Mouse (Mus musculus): ENCODE data around the gene Med19.
"Not testable (repeated sequence)": the region's sequence is repeated elsewhere in the genome, so short reads cannot be mapped to it uniquely, and the experiment has no call there.

Med19 gene

DNA sequence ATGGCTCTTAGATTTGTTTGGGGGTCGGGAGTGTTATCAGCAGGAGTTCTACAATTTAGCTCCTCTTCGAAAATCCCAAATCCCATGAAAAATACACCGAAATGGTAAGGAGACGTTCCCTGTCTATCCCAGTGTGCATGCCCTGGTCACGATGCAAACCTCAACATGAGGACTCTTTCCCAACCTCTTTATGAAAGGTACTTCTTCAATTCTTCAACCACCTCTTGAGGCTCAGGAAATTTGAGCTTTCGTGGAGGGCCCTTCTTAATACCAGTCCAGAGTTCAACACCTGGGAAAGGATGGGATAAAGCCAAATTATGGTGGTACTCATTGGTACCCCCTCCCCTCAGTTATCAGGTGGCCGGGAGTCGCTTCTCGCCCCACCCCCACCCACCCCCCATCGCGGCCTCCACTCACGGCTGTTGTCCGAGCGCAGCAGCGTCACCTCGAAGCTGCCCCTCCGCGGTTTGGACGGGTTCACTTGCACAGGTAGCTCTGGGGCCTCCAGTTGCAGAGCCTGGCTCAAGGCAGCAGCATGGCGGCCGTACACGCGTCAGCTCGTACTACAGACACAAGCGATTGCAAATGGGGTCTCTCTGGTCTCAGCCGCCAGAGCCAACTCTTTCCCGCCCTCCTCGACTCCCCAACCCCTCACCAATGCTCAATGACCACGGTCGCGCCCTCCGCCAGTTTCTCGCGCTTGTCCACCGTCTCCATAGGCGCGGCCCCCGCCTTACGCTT, 8.2 kb upstream of the Med19 start:
- peak; percentile 47 for DNase-seq

GRCm38 (mm10) chr2:84670569-84670933, 7.7 kb upstream of the Med19 start, which contains the start of gene Selenoh:
Gene Selenoh, minus strand, starts transcription at chr2:84670770.
- peak; percentile 93 for DNase-seq

GRCm38 (mm10) chr2:84671535-84671934, 6.7 kb upstream of the Med19 start:
- not testable (repeated sequence) for DNase-seq

GRCm38 (mm10) chr2:84677270-84677967, 783 bp upstream of the Med19 start:
- no peak for DNase-seq

GRCm38 (mm10) chr2:84679016-84679415, 814 bp downstream of the Med19 start, which contains the start of gene Tmx2:
Gene Tmx2, minus strand, starts transcription at chr2:84679140.
- DNase-seq = no peak

DNA sequence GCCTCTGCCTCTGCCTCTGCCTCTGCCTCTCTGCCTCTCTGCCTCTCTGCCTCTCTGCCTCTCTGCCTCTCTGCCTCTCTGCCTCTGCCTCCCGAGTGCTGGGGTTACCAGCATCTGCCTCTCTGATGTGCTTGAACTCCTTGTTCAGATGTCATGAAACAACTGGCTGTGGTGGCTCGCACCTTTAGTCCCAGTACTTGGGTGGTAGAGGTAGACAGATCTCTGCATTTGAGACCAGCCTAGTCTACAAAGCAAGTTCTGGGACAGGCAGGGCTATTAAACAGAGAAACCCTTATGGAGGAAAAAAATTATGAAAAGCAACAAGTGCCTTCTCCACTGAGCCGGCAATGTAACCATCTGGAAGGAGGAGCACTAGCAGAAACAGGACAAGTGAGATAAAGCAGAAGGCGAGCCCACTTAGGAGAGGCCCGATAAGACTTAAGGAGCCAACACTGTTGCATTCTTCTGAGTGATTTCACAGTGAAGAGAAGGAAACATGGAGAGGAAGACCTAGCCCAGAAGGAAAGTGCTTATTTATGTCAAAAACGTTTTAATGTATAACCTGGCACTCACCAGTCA, 4.5 kb downstream of the Med19 start:
- DNase-seq = no peak

DNA sequence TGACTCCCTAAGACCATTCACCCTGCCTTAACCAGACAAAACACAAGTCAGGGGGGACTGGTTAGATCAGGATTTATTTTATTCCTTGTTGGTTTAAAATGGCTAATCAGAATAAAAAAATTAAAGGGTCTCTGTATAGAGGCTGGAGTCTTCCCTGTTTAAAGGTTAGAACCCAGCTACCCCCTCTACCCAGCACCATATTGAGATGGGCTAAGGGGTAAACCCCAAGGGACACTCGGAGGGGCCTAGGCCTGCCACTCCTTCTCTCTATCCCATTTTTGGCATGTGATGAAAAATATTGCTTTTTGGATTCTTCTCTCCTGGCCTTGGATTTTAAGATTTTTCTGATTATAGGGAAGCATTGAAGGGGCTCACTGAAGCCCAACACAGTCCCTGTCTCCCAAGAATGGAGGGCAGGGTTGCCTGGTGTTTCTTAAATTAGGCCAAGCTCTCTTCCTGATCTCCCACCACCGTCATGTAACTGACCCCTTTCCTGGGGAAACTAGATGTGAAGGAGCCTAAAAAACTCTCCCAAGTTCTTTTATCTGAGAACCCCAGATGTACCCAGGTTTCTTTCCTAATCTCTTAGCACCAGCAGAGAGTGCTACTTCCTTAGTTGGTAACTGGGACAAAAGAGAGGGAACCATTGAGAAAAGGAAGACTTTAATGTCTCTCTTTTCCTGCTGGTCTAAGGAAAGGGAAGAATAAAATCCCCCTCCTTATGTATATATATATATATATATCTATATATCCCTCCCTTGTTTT, 10.1 kb downstream of the Med19 start:
- no peak for DNase-seq

GRCm38 (mm10) chr2:84690050-84690449, 11.8 kb downstream of the Med19 start:
- DNase-seq = no peak

DNA sequence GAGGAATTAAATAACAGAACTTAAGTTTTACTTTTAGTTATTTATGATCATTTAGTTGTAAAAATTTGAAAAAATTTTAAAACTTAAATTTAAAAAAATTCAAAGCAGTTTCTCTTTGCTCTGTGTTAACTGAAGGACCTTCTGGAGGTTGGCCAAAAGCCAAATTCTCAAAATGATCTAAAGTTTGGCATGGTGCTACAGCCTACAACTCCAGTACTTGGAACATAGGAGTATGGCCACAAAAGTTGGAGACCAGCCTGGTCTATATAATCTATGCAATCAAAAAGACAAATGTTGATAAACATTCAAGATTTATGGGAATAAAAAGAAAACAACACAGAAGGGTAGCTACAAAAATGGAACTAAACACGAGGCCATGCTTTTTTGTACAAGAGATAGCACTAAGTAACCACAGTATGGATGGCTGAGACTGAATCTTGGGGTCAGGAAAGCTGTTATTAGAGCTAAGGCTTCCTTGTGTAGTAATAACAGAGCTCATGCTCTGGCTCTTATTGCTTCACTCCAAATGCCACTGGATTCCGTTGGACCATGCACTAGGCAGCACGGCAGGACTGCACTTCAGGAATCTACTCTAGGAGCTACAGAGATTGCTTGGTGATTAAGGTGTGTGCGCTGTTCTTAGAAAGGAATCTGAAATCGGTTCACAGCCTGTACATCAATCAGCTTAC, 16.9 kb downstream of the Med19 start:
- DNase-seq = no peak

DNA sequence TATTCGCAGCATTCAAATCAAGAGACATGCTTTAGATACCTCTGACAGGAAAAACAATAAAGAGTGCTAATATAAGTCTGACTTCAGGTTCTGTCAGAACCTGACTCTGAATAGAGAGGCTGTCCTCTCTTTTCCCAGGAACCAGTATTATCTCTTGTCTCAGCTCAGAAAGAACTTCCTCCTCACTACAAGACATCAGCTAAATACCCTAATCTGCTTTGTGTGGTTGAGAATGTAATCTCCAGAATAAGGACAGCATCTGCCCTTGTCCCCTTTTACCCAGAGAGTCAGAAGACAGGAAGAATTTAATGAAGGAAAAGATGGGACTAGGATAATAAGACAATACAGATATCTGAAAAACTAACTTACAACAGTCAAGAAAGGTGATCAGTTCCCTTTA, 25.3 kb downstream of the Med19 start:
- no peak for DNase-seq

DNA sequence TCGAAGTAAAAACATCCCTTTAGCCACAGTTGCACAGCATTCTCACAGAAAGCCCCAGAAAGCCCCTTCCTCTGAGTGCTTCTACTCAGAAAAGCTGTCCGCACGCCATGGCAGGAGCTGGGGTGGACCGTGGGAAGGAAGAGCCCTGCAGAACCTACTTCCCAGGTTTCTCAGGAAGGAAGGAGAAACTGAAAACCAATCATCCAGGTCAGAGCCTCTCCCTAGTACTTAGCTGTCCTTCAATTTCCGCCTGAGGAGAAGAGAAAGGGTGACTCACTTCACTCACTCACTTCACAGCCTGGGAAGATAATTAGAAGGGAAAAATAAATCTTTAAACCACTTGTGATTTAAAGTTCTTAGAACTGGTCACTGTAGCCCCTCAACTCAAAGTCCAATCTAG, 26.1 kb downstream of the Med19 start:
- DNase-seq = no peak

DNA sequence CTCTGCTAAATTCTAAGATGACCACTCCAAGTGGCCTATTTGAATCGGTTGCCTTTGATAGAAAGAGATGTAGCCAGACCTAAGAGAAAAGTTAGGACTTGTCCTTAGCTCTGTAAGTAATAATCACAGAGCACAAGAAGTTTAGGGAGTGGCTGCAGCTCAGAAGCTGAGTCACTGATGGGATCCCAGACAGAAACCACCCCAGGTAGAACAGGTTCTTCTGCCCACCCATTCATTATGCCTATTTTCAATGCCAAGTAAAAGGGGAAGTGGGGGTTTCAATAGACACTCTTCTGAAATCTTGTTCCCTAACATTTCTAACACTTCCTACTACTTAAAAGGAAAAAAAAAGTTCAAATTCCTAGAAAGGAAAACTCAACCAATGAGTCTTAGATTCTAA, 27.1 kb downstream of the Med19 start:
- DNase-seq = no peak

DNA sequence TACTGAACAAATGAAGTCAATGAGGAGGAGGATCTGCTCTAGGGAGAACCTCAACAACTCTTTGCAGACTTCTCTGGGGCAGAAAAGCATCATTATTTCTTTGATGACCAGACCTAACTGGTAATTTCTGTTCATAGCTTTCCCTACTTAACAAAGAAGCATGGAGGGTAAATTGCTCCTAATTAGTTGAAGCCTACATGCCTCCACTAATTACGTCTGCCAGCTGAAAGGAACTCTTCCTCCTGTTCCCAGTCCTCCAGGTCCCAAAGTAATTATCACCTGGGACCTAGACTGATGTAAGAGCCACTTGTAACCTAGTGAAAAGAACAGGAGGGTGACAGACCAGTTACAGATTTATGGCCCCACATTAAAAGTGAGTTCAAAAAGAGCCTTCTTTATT, 29.3 kb downstream of the Med19 start:
- no peak for DNase-seq

DNA sequence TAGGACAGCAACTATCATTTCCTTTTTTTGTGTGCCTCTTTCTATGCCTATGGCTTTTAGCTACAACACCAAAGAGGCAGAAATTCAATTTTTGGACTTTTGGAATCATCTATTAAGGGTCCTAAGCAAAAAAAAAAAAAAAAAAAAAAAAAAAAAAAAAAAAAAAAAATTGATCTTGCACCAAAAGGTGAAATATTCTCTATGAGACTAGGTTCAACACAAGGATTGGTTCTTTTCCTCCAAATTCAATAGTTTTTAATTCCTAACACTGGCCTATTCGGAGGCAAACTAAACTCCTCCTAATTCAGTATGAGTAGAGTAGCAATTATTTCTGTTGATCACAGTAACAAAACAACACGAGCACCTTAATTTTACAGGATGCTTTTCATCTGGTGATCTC, 33.7 kb downstream of the Med19 start:
- DNase-seq = no peak

- DNase-seq = no peak
These were observed 36.2 kb downstream of the Med19 start for GRCm38 (mm10) chr2:84714422-84714810.

DNA sequence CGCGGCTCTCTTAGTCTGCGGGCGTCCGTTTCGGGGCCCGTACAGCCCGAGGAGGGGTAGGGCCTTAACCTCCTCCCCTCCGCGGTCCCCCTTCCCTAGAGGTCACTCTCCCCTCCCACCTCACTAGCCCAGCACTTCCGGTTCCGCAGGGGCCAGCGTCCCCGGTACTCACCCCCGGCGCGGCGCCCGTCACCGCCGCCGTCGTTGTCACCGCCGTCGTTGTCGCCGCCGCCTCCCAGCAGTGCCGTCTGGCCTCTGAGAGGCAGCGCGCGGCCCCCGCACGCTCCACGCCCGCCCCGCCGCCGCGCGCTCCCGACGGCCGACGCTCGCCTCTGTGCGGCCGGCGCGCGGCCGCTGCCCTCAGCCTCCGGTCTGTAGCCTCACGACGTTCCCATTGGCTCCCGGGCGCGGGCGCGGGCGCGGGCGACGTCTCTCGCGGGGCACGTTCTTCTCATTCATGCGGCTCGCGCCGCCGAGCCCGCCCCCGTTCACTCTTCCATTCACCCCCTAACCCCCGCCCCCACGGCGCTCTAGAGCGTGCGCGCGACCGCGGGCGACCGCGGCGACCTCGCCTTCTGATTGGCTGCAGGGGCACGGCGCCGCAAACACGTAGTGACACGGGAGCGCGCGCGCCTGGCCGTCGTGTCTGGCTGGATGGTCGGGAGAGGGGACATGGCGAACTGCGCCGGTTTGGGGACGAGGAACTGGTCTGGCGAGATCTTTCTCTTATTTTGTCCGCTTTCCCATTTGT, 36.8 kb downstream of the Med19 start, which contains the start of gene Zdhhc5:
TSS of gene Zdhhc5 (minus strand) at position 370 of the 751 bp plus-strand sequence.
- DNase-seq = peak; percentile 99

DNA sequence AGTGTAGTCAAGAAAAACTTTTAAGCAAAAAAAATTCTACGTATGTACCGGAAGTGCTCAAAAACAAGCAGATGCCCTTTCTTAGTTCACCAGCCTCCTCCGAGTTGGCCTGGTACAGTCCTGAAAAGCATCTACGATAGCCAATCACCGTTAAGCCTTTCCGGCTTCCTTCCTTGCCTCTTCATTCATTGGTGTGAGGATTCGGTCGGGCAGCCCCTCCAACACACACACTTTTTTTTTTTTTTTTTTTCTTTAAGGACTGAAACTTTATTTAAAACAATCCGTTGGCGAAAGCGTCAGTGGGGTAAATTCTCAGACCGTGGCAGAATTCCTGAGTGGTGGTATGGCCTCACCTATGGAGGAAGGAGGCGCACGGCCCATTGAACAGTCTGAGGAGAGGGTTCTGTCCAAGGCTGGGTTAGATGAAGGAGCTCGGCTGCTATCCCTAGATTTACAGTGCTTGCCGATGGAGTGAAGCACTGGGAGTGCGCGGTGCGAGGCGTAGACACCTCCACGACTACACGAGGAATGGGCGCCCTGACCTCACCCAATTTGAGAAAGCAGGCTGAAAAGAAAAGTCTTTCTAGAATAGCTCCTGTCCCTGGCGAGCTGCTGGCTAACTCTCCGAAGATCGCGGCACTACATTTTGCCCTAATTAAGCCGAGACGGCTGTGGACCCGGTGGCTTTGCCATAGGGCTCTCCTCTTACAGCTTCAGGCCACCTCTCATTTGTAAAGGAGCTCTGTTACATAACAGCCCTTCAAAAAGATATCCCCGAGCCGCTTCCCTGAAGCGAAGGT, 37.6 kb downstream of the Med19 start:
- peak; percentile 92 for DNase-seq

- DNase-seq = no peak
These were observed 38.5 kb downstream of the Med19 start for GRCm38 (mm10) chr2:84716423-84717355.

- no peak for DNase-seq
These were observed 39.2 kb downstream of the Med19 start for GRCm38 (mm10) chr2:84717357-84717756.

DNA sequence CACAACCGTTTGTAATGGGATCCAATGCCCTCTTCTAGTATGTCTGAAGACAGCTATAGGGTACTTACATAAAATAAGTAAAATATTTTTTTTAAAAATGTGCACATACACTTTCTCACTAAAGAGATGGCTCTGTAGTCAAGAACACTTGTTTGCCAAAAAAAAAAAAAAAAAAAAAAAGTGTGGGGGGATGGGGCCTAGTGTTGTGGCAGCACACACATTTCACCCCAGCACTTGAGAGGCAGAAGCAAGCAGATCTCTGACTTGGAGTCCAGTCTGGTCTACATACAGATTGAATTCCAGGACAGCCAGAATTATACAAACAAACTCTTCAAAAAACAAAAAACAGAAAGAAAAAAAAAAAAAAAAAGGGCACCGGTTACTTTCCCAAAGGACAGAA, 42.5 kb downstream of the Med19 start:
- no peak for DNase-seq

Data from lung, postnatal 10 days (tissue).